Mouse (Mus musculus) liver, postnatal 0 days (tissue): ENCODE measurements around the gene Hsd17b6. TPM values are rescaled to one million over a fixed set of nuclear protein-coding genes. Genes with fewer than 3 reads are reported as not detected.
"Not testable (repeated sequence)": the region's sequence is repeated elsewhere in the genome, so short reads cannot be mapped to it uniquely, and the experiment has no call there.

Source experiments
- ATAC-seq: fragments of 200-750 bp; cut with Nextera tagmentation; 2 replicates; pipeline ENCODE4 v1.8.0; 2017; ENCODE audit warnings: mild to moderate bottlenecking, moderate library complexity
- DNase-seq: peaks from one replicate; pipeline ENCODE4 v3.0.0-alpha.2; 2016
- H3K27ac ChIP-seq: fragments of 300-500 bp; sonication (generic); 2 replicates; pipeline ENCODE4 v1.5.1; 2014; ENCODE audit warnings: antibody characterized with exemption, moderate library complexity, mild to moderate bottlenecking, low read depth
- H3K27me3 ChIP-seq: fragments of 300-500 bp; sonication (generic); 2 replicates; pipeline ENCODE4 v1.6.1; 2014; ENCODE audit warnings: low read length, control low read depth, mixed read lengths; ENCODE audit not compliant: insufficient read depth
- H3K36me3 ChIP-seq: fragments of 300-500 bp; sonication (generic); replicated peaks from 2 replicates; pipeline ENCODE4 v1.6.1; 2014; ENCODE audit warnings: mild to moderate bottlenecking, control low read depth, low read length, moderate library complexity, mixed read lengths; ENCODE audit not compliant: insufficient read depth
- H3K4me1 ChIP-seq: fragments of 300-500 bp; sonication (generic); 2 replicates; pipeline ENCODE4 v1.6.1; 2014; ENCODE audit warnings: antibody characterized with exemption, mild to moderate bottlenecking, control low read depth; ENCODE audit not compliant: insufficient read depth
- H3K4me2 ChIP-seq: fragments of 300-500 bp; sonication (generic); 2 replicates; pipeline ENCODE4 v1.6.1; 2014; ENCODE audit warnings: low read depth, mild to moderate bottlenecking, low read length, moderate library complexity, mixed read lengths
- H3K4me3 ChIP-seq: fragments of 300-500 bp; sonication (generic); 2 replicates; pipeline ENCODE4 v1.5.1; 2014; ENCODE audit warnings: low read depth, low read length
- H3K9ac ChIP-seq: fragments of 300-500 bp; sonication (generic); replicated peaks from 2 replicates; pipeline ENCODE4 v1.6.1; 2014; ENCODE audit warnings: mild to moderate bottlenecking, moderate library complexity
- H3K9me3 ChIP-seq: fragments of 300-500 bp; sonication (generic); 2 replicates; pipeline ENCODE4 v1.6.1; 2016; ENCODE audit warnings: mild to moderate bottlenecking, control low read depth, low read length, mixed read lengths
- CTCF ChIP-seq: sonication (generic); IDR thresholded peaks from 2 replicates; pipeline ENCODE4 v1.5.1; 2016; ENCODE audit warnings: antibody characterized with exemption, low read depth
- EP300 ChIP-seq: IDR thresholded peaks from 2 replicates; pipeline ENCODE4 v1.6.1; 2016; ENCODE audit warnings: antibody characterized with exemption, low read depth, mild to moderate bottlenecking
- WGBS: fragments of 180-500 bp; shearing (Covaris S2); extraction: QIAGEN DNeasy Blood & Tissue Kit; methylation state at CpG from one replicate; pipeline ENCODE4 v1.1.7; 2014; ENCODE audit not compliant: insufficient replicate concordance; 5-methylcytosine and 5-hydroxymethylcytosine counted together
- polyA plus RNA-seq: library from polyadenylated mRNA; unstranded; fragments of >200 nt; fragmentation: Nextera tagmentation; extraction: Ambion mirVana; gene quantifications from 2 replicates; pipeline ENCODE4 v1.2.1, GENCODE M21; 2015

Gene Hsd17b6
- polyA plus RNA-seq: 29.5 and 32.4 TPM in 2 replicates

- no peak for DNase-seq
- no peaks in the 10 kb centered on the region for H3K36me3 ChIP-seq
- no peak within 1 kb of the TSS for H3K9ac ChIP-seq
- TF ChIP-seq EP300: no peak
- no peak for TF ChIP-seq CTCF
- H3K4me2 ChIP-seq: no peak within 1 kb of the TSS
- ATAC-seq: no peak
- no peak within 1 kb of the TSS for H3K4me3 ChIP-seq
- H3K4me1 ChIP-seq: no peaks in the 10 kb centered on the region
- no peaks in the 10 kb centered on the region for H3K9me3 ChIP-seq
- H3K27ac ChIP-seq: no peak within 1 kb of the TSS
- WGBS: 74% methylated on average over 1 of the region's 1 CpGs
- H3K27me3 ChIP-seq: no peaks in the 10 kb centered on the region
These were observed at the start of gene Hsd17b6 for GRCm38 (mm10) chr10:128007446-128007845. Gene Hsd17b6, minus strand, starts transcription at chr10:128007611.

GRCm38 (mm10) chr10:128053001-128053400 is 45.6 kb upstream of the Hsd17b6 start:
- Histone ChIP-seq H3K4me2 (no peak overlapping the region), H3K4me3 (no peak overlapping the region), H3K36me3 (peaks cover 21% of the 10 kb centered on the region), H3K9me3 (no peaks in the 10 kb centered on the region), H3K27me3 (no peaks in the 10 kb centered on the region), H3K27ac (no peak overlapping the region), H3K4me1 (peaks cover 4% of the 10 kb centered on the region), H3K9ac (no peak overlapping the region)
- ATAC-seq: no peak
- WGBS: 88% methylated on average over 8 of the region's 8 CpGs
- no peak for TF ChIP-seq CTCF
- TF ChIP-seq EP300: no peak
- no peak for DNase-seq

GRCm38 (mm10) chr10:128052136-128052535 is 44.7 kb upstream of the Hsd17b6 start:
- not testable (repeated sequence) for H3K9ac ChIP-seq, DNase-seq, H3K27ac ChIP-seq, H3K9me3 ChIP-seq, H3K4me2 ChIP-seq, H3K27me3 ChIP-seq, H3K4me1 ChIP-seq, ATAC-seq, H3K4me3 ChIP-seq
- H3K36me3 ChIP-seq: peaks cover 28% of the 10 kb centered on the region
- 88% methylated on average over 1 of the region's 2 CpGs for WGBS

GRCm38 (mm10) chr10:128051589-128051988 is 44.2 kb upstream of the Hsd17b6 start:
- no peak for DNase-seq
- H3K9ac ChIP-seq: no peak overlapping the region
- ATAC-seq: no peak
- WGBS: 93% methylated on average over 5 of the region's 5 CpGs
- no peaks in the 10 kb centered on the region for H3K27me3 ChIP-seq
- peaks cover 31% of the 10 kb centered on the region for H3K36me3 ChIP-seq
- H3K4me3 ChIP-seq: no peak overlapping the region
- no peaks in the 10 kb centered on the region for H3K4me1 ChIP-seq
- TF ChIP-seq EP300 (no peak), CTCF (no peak)
- H3K9me3 ChIP-seq: no peaks in the 10 kb centered on the region
- no peak overlapping the region for H3K4me2 ChIP-seq
- H3K27ac ChIP-seq: no peak overlapping the region

GRCm38 (mm10) chr10:128050355-128050754 is 42.9 kb upstream of the Hsd17b6 start:
- Histone ChIP-seq H3K9ac (no peak overlapping the region), H3K4me2 (no peak overlapping the region), H3K27me3 (no peaks in the 10 kb centered on the region), H3K36me3 (peaks cover 42% of the 10 kb centered on the region), H3K4me1 (no peaks in the 10 kb centered on the region), H3K4me3 (no peak overlapping the region), H3K27ac (no peak overlapping the region), H3K9me3 (no peaks in the 10 kb centered on the region)
- no peak for ATAC-seq
- DNase-seq: no peak
- WGBS: 87% methylated on average over 2 of the region's 2 CpGs
- no peak for TF ChIP-seq CTCF
- TF ChIP-seq EP300: no peak

GRCm38 (mm10) chr10:128049741-128050140 is 42.3 kb upstream of the Hsd17b6 start:
- WGBS: 93% methylated on average over 2 of the region's 2 CpGs
- H3K36me3 ChIP-seq: peaks cover 47% of the 10 kb centered on the region
- H3K9me3 ChIP-seq: no peaks in the 10 kb centered on the region
- no peak for DNase-seq
- peaks cover 2% of the 10 kb centered on the region; the same call in 1 of the 2 replicates for H3K4me1 ChIP-seq
- H3K27me3 ChIP-seq: no peaks in the 10 kb centered on the region
- no peak overlapping the region for H3K4me2 ChIP-seq
- H3K27ac ChIP-seq: no peak overlapping the region
- no peak overlapping the region for H3K9ac ChIP-seq
- TF ChIP-seq EP300 (no peak), CTCF (no peak)
- no peak overlapping the region for H3K4me3 ChIP-seq
- peak; percentile 8; the same call in 1 of the 2 replicates for ATAC-seq

- Histone ChIP-seq H3K36me3 (peaks cover 62% of the 10 kb centered on the region), H3K4me3 (no peak overlapping the region), H3K27ac (no peak overlapping the region), H3K9ac (no peak overlapping the region), H3K4me2 (no peak overlapping the region), H3K9me3 (no peaks in the 10 kb centered on the region), H3K4me1 (peaks cover 3% of the 10 kb centered on the region; the same call in 1 of the 2 replicates), H3K27me3 (no peaks in the 10 kb centered on the region)
- 94% methylated on average over 8 of the region's 8 CpGs for WGBS
- ATAC-seq: no peak
- DNase-seq: no peak
- TF ChIP-seq EP300 (no peak), CTCF (no peak)
These were observed 40.7 kb upstream of the Hsd17b6 start for GRCm38 (mm10) chr10:128048157-128048556.
